Mouse (Mus musculus): ENCODE results near the gene Ehmt2.
A peak's percentile ranks its signal among the peaks of the same experiment; 100 is the strongest.
"Not testable (repeated sequence)": the region's sequence is repeated elsewhere in the genome, so short reads cannot be mapped to it uniquely, and the experiment has no call there.

The Ehmt2 gene

GRCm38 (mm10) chr17:34891377-34891776, 6.9 kb upstream of the Ehmt2 start:
- no peak for ATAC-seq (ENCODE audit: low TSS enrichment)

GRCm38 (mm10) chr17:34893072-34893824, 5.0 kb upstream of the Ehmt2 start:
- ATAC-seq (ENCODE audit: low TSS enrichment) = no peak

- peak; percentile 55 for ATAC-seq (ENCODE audit: low TSS enrichment)
Observed at GRCm38 (mm10) chr17:34894074-34894597, 4.1 kb upstream of the Ehmt2 start.

GRCm38 (mm10) chr17:34894801-34895530, 3.3 kb upstream of the Ehmt2 start:
- ATAC-seq (ENCODE audit: low TSS enrichment) = no peak

GRCm38 (mm10) chr17:34895724-34896123, 2.5 kb upstream of the Ehmt2 start:
- no peak for ATAC-seq (ENCODE audit: low TSS enrichment)

GRCm38 (mm10) chr17:34896366-34896765, 1.9 kb upstream of the Ehmt2 start:
- no peak for ATAC-seq (ENCODE audit: low TSS enrichment)

GRCm38 (mm10) chr17:34897373-34898159, 703 bp upstream of the Ehmt2 start:
- ATAC-seq (ENCODE audit: low TSS enrichment) = peak; percentile 11; the same call in 1 of the 2 replicates

GRCm38 (mm10) chr17:34898706-34899052, 410 bp downstream of the Ehmt2 start:
- no peak for ATAC-seq (ENCODE audit: low TSS enrichment)

- ATAC-seq (ENCODE audit: low TSS enrichment) = no peak
Observed at GRCm38 (mm10) chr17:34899053-34899889, 1.0 kb downstream of the Ehmt2 start.

GRCm38 (mm10) chr17:34899890-34900243, 1.6 kb downstream of the Ehmt2 start:
- ATAC-seq (ENCODE audit: low TSS enrichment) = no peak

- not testable (repeated sequence) for ATAC-seq (ENCODE audit: low TSS enrichment)
Observed at GRCm38 (mm10) chr17:34900826-34901225, 2.6 kb downstream of the Ehmt2 start.

GRCm38 (mm10) chr17:34901948-34902347, 3.7 kb downstream of the Ehmt2 start:
- ATAC-seq (ENCODE audit: low TSS enrichment) = not testable (repeated sequence)

GRCm38 (mm10) chr17:34902895-34903294, 4.6 kb downstream of the Ehmt2 start:
- no peak for ATAC-seq (ENCODE audit: low TSS enrichment)

- no peak for ATAC-seq (ENCODE audit: low TSS enrichment)
Observed at GRCm38 (mm10) chr17:34910982-34911381, 12.7 kb downstream of the Ehmt2 start.

- peak; percentile 38; the same call in 1 of the 2 replicates for ATAC-seq (ENCODE audit: low TSS enrichment)
Observed at GRCm38 (mm10) chr17:34911945-34912351, 13.7 kb downstream of the Ehmt2 start.

GRCm38 (mm10) chr17:34913930-34914665, 15.8 kb downstream of the Ehmt2 start, which contains the start of gene Slc44a4:
Slc44a4 (plus strand) TSS chr17:34914466.
- no peak for ATAC-seq (ENCODE audit: low TSS enrichment)

GRCm38 (mm10) chr17:34915410-34915831, 17.2 kb downstream of the Ehmt2 start:
- no peak for ATAC-seq (ENCODE audit: low TSS enrichment)

GRCm38 (mm10) chr17:34916316-34916715, 18.0 kb downstream of the Ehmt2 start:
- no peak for ATAC-seq (ENCODE audit: low TSS enrichment)

GRCm38 (mm10) chr17:34917188-34917587, 18.9 kb downstream of the Ehmt2 start:
- ATAC-seq (ENCODE audit: low TSS enrichment) = no peak

- no peak for ATAC-seq (ENCODE audit: low TSS enrichment)
Observed at GRCm38 (mm10) chr17:34922939-34923338, 24.7 kb downstream of the Ehmt2 start.
